Mouse (Mus musculus): ENCODE results near the gene Sorcs2.

DNA sequence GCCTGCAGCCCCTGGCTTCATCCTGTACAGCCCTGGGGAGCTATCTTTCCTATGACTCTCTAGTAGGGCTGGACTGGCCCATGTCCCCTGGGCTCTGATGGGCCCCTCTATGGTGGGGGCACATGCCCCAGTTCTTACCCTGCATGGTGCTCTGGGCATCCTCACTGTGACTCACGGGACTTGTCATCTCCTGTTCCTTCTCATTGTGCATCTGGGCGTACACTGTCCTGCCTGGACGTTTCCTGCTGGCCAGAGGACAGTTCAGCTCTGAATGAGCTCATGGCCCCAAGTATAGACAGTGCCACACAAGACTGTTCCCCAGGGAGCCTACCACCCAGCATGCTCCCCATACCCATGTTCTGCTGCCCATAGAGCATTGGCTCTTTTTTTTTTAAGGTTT is 376.8 kb downstream of the Sorcs2 start:
- TF ChIP-seq POLR2A (IDR thresholded peaks at IDR 0.05; ENCODE audit: control insufficient read depth, extremely low read depth, insufficient read depth, low read length, poor library complexity) (no peak), CTCF (IDR thresholded peaks at IDR 0.05; ENCODE audit: borderline replicate concordance, control insufficient read depth, extremely low read depth, insufficient read depth, low read length, poor library complexity) (no peak)

Data from thymus, adult 2 months (tissue).